Mouse (Mus musculus): ENCODE data around the gene Bag2. TPM values are rescaled to one million over a fixed set of nuclear protein-coding genes. Genes with fewer than 3 reads are reported as not detected.

The Bag2 gene
- total RNA-seq (2021), result 10 to 100 TPM; 15.7 to 19.8 TPM
- long read RNA-seq, experiment 1, transcript Bag2-201 (3 exons, 1,860 nt), result major isoform, 20 of 54 reads
- long read RNA-seq, experiment 1, partial matches to known transcripts, result 4 of 54 reads
- long read RNA-seq, experiment 1, other reads (novel, unspliced or antisense), result 28 of 54 reads
- long read RNA-seq, experiment 2, transcript Bag2-201 (3 exons, 1,860 nt), result major isoform, 10 of 23 reads
- long read RNA-seq, experiment 2, partial matches to known transcripts, result 0 of 23 reads
- long read RNA-seq, experiment 2, other reads (novel, unspliced or antisense), result 10 of 23 reads

DNA sequence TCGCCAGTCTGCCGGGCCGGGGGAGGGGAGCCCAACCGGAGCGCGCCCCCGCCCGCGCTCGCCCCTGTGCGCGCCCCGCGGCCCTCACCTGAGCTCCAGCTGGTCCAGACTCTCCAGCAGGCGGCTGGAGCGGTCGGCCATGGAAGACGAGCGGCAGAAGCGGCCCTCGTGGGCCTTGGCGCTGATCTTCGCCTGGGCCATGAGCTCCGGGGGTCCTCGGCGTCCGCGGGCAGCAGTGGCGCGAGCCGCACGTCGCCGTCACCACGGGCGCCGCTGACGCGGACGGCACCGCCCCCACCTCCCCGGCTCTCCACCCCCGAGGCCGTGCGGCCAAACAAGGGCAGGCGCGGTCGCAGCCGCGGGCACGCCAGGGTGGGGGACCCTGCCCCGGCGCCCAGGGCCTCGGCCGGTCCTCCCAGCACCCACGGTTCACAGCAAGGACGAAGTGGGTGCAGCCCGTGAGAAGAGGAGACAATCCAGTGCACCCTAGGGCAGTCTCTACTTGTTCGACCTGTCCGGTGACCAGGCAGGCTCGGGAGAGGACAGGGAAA is at the start of gene Bag2:
Gene Bag2, minus strand, starts transcription at position 305 of the 551 bp plus-strand sequence.
- peak; percentile 85 for DNase-seq

DNA sequence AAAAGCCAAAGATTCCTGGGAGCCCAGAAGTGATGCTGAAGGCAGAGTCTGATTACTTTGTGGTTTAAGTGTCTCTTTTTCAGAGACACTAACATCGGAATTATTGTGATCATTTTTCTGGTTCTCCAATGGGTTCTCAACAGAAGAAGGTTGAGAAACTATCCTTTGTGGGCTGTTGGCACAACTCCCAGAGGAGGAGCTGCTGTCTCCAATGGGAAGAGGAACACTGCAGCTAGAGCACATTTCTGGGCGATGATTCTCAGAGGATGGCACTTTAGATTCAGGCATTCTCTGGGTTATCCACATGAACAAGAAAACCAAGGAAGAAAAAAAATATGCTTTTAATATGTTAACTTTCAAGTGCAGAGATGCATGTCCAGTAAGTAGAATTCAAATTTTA is 45.7 kb upstream of the Bag2 start:
- DNase-seq, result no peak

DNA sequence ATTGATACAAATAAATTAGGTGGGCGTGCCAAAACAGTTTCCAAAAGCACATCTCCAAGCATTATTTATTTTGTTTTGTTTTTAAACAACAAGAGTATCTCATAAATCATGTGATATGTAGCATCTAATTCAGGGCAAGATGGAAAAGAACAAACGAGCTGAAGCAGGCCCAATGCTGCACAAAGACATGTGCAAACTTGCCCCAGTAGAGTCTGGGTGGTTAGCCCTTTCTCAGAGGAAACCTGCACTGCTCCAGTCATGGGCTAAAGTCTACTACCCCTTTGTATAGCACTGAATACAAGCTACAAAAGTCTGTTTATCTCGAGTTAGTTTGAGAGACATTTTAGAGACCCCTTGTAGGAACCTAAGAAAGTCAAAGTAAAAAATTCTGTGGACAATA is 42.0 kb upstream of the Bag2 start:
- DNase-seq, result no peak

DNA sequence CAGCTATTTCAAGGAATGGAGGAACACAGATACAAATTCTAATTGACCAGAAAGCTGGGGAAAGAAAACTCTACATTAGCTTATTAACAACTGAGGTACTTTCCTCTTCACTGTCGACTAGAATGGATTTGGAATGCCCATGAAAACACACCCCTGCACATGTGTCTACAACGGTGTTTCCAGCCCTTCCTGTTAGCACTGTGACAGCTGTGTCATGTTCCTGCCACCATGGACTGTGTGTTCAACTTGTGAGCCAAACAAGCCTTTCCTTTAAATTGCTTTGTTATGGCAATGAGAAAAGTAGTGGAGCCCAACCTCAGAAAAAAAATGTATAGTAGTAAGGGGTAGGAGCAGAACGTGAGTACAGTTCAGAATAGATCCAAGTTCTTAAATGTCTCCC is 30.9 kb upstream of the Bag2 start:
- no peak for DNase-seq

DNA sequence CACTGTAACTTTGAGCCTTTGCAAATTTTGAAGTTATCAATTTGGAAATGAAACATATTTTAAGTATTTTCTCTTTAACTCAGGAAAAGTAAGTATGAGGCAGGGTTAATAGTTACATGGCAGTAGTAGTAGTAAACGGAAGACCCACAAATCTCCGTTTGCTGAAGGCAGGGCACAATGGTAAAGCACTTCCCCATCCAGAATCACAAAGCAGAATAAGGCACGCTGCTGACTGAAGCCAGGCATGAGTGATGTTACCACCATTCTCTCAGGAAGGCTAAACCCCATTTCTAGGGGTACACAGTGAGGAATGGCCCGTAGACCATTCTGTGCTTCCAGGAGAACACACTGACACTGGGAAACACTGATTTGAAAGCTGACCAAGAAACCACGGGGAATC is 30.5 kb upstream of the Bag2 start:
- no peak for DNase-seq

DNA sequence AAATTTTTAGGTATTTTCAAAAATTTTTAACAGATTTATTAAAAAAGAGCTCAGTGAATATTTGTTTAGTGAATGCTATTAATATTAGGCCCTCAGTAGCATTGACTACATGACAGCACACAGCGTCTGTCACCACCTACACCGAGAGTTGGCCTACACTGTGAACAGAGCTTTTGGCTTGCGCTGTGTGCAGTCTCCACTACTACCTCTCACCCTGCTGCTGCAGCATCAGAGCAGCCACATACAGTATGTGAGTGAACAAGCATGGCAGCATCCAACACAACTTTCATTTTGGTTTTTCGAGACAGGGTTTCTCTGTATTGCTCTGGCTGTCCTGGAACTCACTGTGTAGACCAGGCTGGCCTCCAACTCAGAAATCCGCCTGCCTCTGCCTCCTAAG is 27.0 kb upstream of the Bag2 start:
- no peak for DNase-seq

DNA sequence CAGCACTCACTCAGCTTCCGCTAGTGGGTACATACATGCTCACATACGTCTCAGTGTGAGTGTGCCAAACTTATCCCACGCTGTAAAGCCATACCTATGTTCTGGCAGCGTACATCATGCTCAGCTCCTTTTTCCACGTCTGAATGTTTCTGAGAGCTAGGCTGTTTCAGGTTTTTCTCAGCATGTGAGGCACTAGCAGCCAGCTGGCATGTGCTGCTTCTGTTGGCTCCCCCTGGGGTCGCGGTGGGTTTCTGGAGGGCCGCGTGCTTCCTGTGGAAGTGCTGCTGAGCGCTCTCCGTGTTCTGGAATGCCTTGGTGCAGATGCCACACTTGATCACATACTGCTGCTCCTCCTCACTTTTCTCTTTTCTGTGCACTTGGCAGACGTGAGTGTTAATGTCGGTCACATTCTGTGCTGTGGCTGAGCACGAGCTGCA is 18.6 kb upstream of the Bag2 start:
- DNase-seq, result no peak

DNA sequence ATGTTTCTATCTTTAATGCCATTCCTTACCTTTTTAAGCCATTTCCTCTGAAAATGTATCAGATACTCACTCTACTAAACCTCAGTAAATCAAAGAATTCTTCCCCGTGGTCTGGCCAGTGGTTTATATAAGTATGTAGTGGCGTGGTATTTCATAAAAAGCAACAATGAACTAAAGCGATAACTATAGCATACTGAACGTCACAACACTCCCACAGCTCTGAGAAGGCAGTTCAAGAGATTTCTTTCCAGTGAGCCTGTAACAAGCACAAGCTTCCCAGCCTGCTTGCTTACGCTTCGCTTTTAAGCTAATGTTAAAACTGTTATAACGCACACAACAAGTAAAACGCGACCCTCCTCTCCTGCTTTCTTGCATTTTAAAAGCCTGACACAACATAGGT is 14.5 kb upstream of the Bag2 start:
- DNase-seq, result no peak

DNA sequence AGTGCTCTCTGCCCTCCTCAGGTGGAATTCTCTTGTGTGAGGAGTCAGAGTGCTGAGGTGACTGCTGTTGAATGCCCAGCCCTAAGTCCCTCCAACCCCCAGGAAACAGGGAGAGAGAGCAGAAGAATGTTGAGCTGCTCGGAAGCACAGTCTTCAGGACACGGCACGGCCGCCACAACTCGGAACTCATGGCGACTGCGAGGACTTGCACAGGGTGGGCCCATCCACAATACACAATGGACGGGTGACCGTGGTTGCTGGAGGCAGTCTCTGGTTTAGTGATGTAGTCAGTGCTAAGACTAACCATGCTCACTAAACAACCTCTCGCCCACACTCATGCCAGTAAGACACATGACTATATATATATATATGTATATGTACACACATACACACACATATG is 14.0 kb upstream of the Bag2 start:
- no peak for DNase-seq

DNA sequence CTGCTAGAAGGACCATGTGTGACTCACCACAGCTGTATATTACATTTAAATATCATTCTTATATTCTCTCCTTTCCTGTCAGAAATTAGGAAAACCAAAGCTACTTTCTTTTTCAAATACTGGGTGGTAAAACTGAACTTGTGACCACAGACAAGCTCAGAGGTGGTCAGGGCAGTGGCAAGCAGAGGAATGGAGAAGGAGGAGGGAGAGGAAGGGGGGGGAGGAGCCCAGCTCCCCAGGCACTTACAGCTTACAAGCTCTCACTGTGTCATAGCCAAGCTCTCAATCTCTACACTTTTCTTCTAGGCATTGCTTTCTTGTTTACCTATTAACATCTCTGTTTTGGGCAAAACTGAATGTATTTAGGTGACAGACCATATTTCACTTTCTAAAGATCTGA is 11.2 kb upstream of the Bag2 start:
- no peak for DNase-seq

DNA sequence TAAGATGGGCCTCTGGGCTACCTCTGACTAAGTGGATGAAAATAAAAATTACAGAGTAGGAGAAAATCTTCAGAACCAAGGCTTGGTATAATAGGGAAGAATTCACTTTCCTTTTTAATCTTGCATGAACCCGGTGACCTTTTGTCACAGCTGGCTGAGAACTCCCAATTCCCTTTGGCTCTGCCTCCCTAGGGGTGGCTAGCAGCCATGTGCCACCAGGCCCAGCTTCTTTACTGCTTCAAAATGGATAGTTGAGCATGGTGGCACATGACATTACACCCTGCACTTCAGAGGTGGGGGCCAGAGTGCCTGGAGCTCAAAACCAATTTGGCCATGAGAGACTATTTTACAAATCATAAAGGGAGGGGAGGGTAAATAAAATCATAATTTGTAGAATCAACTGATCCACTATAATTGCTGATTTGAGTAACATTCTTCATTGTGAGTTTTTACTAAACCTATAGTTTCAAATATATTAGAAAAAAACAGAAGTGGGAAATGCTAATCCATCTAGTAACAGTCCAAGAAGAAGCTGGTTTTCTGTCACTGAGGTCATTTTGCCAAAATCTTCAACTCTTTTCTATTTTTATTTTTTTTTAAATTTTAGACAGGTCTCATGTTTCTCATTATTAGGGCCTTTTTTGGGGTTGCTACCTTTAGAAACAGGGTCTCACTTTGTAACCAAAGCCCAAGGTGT is 10.6 kb upstream of the Bag2 start:
- peak; percentile 49 for DNase-seq

DNA sequence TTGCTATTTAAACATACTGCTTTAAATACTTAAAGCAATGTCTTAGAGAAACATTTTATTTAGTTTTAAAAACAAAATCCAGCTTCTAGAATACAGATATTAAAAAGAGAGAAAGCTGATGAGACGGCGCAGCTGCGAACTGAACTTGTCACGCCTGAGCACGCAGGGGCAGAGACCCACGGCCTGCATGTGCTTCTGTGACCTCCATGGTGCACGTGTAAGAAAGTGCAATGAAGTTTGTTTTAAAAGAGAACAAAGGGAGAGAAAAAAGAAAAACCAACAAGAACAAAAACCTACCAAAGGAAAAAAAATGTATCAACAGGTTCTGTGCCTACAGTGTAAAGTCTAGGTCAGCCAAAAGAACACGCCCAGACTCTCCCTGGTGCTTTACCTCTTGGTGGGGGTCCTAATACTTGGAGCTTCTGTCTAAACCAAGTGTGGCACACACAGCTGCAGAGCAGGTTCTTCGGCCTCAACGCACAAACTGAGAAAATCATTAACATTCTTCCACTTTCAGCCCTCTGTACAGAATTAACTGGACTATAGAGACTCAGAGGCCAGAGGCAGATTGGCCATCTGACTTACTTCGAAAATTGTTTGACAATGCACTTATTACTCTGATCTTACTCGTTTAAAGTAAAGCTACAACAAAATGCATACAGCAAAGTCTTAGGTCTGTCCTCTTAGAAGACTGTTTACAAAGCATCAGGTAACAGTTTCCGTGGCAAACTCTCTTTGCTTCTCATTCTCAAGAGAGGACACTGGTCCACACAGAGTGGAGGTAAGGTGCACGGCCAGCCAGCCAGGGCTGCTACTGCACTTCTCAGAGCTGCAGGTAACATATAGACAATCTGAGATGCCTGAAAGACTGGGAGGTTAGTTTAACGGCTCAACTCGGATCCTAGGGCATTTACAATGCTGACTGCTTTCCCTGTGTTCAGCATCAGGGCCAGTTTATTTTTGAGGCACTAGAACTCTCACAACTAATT is 9.2 kb upstream of the Bag2 start:
- DNase-seq, result no peak

DNA sequence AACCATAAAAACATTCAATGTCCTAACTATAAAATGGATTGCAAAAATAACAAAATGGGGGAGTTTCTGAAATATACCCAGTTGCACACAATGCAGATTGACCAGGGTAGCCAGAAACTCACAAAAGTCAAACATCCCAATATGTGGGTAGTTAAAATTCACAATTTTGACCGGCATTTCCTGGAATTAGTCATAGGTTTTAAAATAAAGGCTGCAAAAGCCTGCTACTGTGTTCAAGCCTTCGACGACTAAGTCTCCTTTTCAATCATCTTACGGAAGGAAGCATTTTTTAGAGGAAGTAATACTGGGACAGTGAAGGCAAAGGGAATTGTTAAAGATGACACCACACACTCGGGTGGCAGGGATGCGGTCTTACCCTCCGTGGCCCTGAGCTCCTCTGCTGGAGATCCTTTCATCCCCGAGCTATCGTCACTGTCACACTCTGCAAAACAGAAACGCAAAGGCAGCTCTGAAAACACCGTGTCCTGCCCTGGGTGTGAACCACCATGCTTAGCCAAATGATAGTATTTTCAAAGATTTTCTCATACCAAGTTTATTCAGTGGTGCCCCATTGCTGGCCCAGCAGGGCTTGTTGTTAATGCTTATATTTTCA is 8.0 kb upstream of the Bag2 start:
- no peak for DNase-seq

DNA sequence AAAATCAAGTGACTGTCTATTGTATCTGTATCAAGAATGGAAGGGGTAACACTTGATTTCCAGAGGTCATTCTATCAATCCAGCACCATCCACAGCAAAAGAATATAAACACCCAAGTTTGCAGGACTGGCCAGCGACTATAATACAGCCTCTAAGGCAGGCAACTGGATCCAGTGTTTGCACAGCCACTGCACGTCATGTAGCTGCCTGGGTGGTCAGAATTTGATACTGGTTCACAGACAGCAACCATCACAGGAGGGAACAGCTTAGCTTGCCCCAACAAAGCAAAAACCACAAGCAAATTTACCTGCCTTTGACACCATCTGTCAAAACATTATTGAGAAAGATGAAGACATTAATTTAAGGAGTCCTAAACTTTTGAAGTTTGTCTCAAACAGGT is 6.2 kb upstream of the Bag2 start:
- DNase-seq, result no peak

DNA sequence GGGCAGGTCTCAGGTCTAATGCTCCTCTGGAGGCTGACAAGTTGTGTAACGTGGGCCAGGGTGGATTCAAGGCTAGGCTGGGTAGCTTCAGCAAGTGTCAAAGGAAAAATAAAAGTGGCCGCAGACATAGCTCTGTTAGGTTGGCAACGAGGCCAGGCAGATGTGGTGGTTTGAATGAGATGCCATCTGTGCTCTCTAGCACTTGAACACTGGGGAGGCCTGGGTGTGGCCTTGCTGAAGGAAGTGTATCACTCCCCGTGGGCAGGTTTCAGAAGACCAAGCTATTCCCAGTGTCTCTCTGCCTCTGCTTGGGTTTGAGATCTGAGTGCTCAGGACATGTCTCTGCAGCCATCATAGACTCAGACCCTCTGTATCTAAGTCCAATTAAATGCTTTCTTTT is 893 bp upstream of the Bag2 start:
- no peak for DNase-seq

DNA sequence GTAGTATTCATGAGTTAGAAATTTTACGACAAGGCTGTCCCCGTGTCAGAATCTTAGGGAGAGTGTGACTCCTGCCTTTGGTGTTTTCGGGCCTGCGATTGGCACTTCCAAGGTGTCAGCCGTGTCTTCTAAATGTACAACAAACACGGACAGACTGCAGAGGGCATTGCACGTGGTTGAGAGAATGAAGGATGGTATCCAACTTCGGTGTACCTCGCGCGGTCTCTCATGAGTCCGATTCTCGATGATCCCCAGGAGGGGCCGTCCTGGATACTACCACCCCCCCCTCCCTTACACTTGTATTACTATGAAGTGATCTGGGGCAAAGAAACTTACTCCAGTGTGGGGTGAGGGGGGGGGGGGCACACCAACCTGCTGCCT is 572 bp downstream of the Bag2 start:
- DNase-seq, result peak; percentile 21

DNA sequence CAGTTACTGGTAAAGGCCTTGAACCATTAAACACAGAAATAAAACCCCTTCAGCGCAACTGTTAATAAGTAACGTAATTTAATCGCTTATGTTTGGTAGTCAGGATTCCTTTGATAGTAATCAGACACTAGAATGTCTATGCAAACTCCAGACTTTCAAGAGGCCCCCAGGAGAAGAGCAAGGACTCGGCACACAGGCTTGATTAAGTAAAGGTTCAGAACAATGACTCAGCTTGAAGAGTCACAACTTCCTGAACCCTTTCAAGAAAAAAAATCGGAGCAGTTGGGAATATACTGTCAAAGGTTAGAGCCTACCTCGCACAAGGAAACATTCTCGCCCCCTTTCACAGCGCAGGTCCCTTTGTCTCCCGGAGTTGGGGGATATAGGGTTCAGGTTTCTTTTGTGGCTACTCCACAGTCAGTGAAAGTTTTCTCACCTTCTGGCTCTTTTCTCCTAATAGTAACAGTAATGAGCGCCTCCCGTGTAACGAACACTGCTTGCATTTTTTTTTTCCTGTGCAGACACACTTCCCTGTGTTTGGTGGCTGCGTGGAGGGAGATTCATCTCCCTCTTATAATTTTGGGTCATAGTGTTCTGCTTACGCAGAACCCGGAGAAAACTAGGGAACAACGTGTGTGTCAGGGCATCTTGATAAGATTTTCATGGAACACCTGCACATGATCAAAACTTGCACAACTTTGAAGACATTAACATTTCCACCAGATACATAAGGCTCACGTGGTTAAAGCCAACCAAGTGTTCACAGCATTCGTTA is 1.1 kb downstream of the Bag2 start:
- DNase-seq, result no peak

DNA sequence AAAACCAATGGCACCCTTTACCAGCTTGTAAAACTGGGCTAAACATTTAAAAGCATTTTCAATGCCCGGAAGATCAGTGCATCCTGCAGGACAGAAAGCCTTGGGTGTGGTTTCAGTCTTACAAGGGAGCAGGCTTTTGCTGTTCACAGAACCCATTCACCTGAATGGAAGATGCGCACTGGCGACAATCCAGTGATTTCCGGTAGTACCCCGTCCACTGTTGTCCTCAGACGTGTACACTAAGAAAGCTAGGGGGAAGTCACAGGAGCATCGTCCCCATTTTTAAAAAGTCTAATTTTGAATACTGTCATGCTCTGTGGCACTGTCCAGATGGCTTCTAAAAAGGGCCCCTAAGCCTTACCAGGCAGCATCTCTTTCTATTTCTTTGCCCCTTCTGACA is 1.8 kb downstream of the Bag2 start:
- no peak for DNase-seq

DNA sequence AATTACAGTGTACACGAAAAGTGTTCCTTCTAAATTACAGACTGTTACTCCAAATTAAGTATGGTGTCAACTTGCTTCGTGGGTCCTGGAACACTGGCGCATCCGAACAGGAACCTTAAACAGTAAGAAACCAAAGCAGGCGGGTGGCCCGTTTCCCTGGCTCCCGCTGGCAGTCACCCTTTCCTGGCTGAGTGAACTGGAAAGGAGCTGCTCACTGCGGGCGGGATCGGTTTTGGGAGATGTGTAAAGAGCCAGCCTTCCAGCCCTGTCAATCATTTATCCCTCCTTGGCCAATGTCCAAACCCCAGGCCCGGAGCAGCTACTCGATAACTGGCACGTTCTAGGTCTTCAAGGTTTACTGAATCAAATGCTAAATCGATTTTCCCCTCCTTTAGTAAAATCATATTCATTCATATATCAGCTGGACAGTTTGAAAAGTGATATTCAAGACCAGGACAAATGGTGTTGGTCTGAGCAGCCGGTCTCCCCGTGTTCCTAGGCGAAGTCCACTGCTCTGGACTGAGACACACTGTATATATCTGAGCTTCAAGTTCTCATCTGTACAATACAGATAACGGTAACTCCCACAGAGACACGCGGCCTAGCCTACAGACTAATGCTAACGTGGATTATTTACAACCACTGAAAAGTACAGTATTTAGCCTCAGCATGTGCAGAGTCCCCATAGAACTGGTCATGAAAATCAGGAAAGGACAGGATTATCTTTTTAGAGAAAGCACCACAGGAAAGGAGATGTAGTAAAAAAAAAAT is 2.4 kb downstream of the Bag2 start:
- DNase-seq, result no peak

DNA sequence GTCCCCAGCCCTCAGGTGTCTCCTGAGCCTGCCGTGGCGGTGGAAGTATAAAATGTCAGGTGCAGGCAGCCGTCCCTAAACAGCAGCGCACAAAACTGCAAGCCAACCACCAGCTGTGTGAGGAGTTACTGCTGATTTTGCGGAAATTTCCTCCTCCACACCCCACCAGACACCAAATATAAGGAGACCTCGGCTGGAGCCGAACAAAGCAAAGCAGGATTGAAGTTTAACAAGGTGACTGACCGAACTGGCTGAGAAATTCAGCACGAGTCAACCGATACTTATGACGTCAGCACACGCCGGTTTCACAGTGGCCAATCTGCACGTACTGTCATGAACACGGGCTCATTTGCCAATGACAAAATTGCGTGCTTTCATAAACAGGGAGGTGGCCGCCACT is 3.5 kb downstream of the Bag2 start:
- DNase-seq, result no peak

DNA sequence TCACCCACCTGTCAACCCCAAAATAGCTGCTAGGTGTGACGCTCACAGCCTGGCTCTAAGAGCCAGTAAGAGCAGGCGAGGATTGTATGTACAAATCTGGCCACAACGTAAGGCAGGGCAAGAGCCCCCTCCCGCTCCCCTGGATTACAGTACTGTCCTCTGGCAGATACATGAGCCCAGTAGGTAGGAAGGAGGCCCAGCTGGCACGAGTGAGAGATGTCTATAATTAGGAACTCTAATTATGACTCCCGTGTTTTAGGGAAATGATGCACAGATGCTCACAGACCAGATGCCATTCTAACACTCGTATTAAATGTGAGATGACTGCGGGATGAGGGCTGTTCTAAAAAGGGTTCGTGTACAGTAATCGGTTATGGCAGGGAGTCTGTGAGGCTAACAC is 6.3 kb downstream of the Bag2 start:
- DNase-seq, result no peak
